Mouse (Mus musculus): ENCODE results near the gene Rsg1.

Rsg1 gene

GRCm38 (mm10) chr4:141247776-141248613 is 34.2 kb downstream of the Rsg1 start:
- DNase-seq (ENCODE audit: low spot score in 2 of 2), result no peak

DNA sequence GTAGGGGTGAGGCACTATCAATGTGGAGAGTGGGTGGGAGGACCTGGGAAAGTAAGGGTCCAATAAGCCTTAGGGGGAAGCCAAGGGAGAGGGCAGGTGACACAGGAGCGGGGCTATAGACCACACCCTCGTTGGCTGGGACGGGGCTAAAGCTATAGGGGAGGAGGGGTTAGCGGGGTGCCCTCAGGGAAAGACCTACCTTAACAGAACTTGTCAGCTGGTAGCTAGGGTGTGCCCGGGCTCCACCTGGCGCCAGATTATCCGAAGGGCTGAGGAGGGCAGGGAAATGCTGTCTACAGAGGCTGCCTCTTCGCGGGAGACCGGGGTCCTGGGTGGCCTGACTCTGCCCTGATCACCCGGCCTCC is 34.8 kb downstream of the Rsg1 start:
- no peak for DNase-seq (ENCODE audit: low spot score in 2 of 2)

DNA sequence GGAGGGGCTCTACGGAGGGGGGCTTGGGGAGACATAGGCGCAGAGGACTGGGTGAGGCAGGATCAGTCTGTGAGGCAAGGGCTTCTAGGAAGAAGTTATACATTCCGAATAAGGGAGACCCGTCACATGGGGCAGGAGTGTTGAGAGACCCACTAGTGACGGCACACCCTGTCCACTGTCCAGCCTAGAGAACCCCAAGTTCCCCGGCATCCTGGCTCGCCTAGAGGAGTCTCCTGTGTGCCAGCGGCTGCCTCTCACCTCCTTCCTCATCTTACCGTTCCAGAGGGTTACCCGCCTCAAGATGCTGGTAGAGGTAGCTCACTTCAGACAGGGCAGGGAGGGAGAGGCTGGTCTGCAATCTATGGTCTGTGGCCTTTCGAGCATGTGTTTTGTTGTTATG is 35.6 kb downstream of the Rsg1 start:
- no peak for DNase-seq (ENCODE audit: low spot score in 2 of 2)

DNA sequence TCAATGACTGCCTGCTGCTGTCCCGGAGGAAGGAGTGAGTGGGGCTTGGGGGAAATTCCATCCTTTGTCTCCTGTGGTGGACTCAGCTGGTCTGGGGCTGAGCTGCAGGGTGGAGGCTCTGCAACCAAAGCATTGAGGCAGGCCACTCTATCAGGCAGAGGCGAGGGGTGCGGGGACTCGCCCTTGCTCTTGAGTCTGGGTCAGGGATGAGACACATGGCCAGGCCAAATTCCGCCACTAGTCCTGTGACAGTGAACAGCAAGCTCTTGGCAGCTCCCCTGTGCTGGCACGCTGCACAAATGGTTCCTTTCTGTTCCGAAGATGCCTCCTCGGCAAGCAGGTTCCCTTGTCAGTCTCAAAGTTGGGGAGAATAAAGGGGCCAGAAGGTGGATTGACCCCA is 37.3 kb downstream of the Rsg1 start:
- no peak for DNase-seq (ENCODE audit: low spot score in 2 of 2)

GRCm38 (mm10) chr4:141252641-141253040 is 38.9 kb downstream of the Rsg1 start:
- no peak for DNase-seq (ENCODE audit: low spot score in 2 of 2)

GRCm38 (mm10) chr4:141254234-141254633 is 40.5 kb downstream of the Rsg1 start:
- no peak for DNase-seq (ENCODE audit: low spot score in 2 of 2)

- DNase-seq (ENCODE audit: low spot score in 2 of 2), result no peak
Observed at GRCm38 (mm10) chr4:141257440-141257839, 43.7 kb downstream of the Rsg1 start.

- no peak for DNase-seq (ENCODE audit: low spot score in 2 of 2)
Observed at GRCm38 (mm10) chr4:141259413-141259812, 45.7 kb downstream of the Rsg1 start.

GRCm38 (mm10) chr4:141260007-141260723 is 46.4 kb downstream of the Rsg1 start:
- no peak for DNase-seq (ENCODE audit: low spot score in 2 of 2)

DNA sequence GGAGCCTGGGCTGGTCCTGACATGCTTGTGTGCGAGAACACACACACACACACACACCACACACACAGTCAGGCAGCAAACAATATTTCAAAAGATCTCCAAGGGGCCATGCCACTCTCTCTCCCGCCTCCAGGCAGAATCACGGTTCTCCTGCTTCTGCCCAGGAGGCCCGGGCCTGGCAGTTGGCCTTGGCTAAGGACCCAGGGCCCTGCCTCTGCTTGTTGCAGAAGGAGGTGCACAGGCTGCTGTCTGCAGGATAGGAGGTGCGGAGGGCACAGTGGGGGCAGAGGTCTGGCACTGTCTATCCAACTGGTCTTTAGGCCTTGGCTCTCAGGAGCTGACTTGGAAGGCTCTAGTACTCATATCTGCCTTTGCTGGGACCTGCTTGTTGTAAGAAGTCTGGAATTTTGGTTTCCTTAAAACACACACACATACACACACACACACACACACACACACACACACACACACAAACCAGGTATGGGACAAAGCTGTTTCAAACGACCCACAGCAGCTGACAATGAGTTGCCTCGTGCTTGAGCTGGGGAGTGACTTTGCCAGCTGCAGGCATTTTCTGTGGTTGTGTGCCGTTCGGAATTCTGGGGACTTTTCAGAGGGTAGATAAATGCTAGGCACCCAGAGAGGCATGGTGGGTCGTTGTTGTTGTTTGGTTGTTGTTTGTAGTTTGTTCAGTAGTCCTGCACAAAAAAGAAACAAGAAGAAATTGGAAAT is 49.3 kb downstream of the Rsg1 start:
- no peak for DNase-seq (ENCODE audit: low spot score in 2 of 2)

- no peak for DNase-seq (ENCODE audit: low spot score in 2 of 2)
Observed at GRCm38 (mm10) chr4:141265979-141266637, 52.4 kb downstream of the Rsg1 start.

DNA sequence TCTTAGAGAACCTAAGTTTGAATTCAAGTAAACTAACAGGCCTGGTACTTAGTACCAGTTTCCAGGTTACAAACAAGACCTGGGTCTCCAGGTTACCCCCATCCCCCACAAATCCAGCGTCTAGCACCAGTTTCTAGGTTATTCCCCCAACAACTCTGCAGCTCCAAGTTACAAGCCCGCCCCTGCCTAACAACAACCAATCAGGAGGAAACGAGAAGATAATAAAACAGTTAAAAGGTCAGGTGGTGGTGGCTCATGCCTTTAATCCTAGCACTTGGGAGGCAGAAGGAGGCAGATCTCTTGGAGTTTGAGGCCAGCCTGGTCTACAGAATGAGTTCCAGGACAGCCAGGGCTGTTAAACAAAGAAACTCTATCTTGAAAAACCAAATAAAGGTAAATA is 53.5 kb downstream of the Rsg1 start:
- no peak for DNase-seq (ENCODE audit: low spot score in 2 of 2)

DNA sequence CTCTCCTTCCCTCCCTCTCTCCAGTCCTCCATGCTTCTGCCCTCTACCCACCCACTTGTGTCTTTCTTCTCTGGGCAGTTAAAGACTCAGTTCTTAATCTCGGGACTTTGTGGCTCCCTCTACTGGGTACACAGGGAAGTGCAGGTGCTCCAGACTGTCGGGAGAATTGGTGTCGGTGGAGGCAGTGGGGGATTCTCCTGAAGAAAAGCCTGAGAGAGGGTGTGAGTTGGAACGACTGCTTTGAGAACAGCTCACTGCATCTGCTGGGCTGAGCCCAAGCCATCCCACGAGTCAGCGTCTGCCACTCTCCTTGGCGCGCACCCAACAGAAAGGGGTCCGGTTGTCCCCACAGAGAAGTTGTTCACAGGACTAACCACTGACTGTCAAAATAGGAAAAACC is 54.1 kb downstream of the Rsg1 start:
- DNase-seq (ENCODE audit: low spot score in 2 of 2), result peak; percentile 76 to 80

GRCm38 (mm10) chr4:141268350-141268749 is 54.6 kb downstream of the Rsg1 start:
- DNase-seq (ENCODE audit: low spot score in 2 of 2), result no peak

GRCm38 (mm10) chr4:141269080-141269479 is 55.3 kb downstream of the Rsg1 start:
- DNase-seq (ENCODE audit: low spot score in 2 of 2), result no peak

- no peak for DNase-seq (ENCODE audit: low spot score in 2 of 2)
Observed at GRCm38 (mm10) chr4:141270201-141270940, 56.6 kb downstream of the Rsg1 start.

DNA sequence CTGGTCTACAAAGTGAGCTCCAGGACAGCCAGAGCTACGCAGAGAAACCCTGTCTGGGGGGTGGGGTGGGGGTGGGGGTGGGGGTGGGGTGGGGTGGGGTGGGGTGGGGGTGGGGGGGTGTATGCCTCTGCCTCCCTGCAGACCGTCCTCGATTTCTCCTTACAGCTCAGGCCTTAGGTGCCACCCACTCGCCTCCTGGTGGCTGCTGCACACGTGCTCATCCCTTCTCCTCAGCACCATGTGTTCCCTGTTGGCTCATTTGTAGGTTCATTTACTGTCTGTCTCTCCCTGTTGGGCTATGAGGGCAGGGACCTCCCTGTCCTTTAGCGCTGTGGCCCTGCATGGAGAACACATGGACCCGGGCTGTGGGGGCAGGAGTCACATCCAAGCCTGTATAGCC is 57.5 kb downstream of the Rsg1 start:
- DNase-seq (ENCODE audit: low spot score in 2 of 2), result no peak

GRCm38 (mm10) chr4:141271721-141272120 is 58.0 kb downstream of the Rsg1 start:
- DNase-seq (ENCODE audit: low spot score in 2 of 2), result no peak

DNA sequence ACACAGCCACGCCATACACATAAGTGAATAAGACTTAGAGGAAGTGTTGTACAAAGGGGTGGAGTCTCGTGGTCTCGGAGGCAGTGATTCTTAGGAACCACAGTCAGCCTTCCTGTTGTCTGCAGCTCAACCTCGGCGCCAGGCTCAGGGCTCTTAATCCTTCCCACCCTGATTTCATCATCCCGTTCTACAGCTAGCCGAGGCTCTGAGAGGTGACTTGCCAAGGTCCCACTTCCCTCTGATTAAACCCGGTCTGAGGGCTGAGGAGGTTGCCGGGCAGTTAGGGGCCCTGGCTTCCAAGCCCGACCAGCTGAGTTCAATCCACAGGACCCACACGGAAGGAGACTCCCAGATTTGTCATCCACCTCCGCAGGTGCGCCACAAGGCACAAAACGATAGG is 59.1 kb downstream of the Rsg1 start:
- peak in 1 of 2 experiments; percentile 14 for DNase-seq (ENCODE audit: low spot score in 2 of 2)

DNA sequence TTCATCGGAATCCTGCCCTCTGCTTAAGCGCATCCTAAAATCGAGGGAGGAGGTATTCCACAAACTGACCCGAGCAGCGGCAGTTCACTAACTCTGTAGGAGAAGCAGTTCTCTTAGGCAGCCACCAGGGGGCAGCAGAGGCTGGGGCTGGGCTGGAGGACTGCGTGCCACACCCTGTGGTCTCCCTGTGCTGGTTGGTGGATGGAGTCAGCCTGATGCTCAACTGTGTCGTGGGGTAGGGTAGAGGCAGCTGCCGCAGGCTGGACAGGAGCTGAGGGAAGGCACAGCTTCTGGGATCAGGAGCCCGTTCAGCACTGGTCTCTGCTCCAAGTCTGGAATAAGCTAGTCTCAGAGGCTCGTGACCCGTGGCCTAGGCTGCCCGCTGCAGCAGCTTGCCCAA is 59.5 kb downstream of the Rsg1 start:
- DNase-seq (ENCODE audit: low spot score in 2 of 2), result peak; percentile 59 to 76

Data from frontal cortex, postnatal 36 days (tissue).